Mouse (Mus musculus) ZHBTc4 (cell line): ENCODE measurements around the gene Epb42.
"Not testable (repeated sequence)": the region's sequence is repeated elsewhere in the genome, so short reads cannot be mapped to it uniquely, and the experiment has no call there.

Experiments used
- DNase-seq: peaks from one replicate; pipeline ENCODE4 v3.0.0-alpha.2; 2011; ENCODE audit warnings: low read depth, low spot score

Epb42 gene

DNA sequence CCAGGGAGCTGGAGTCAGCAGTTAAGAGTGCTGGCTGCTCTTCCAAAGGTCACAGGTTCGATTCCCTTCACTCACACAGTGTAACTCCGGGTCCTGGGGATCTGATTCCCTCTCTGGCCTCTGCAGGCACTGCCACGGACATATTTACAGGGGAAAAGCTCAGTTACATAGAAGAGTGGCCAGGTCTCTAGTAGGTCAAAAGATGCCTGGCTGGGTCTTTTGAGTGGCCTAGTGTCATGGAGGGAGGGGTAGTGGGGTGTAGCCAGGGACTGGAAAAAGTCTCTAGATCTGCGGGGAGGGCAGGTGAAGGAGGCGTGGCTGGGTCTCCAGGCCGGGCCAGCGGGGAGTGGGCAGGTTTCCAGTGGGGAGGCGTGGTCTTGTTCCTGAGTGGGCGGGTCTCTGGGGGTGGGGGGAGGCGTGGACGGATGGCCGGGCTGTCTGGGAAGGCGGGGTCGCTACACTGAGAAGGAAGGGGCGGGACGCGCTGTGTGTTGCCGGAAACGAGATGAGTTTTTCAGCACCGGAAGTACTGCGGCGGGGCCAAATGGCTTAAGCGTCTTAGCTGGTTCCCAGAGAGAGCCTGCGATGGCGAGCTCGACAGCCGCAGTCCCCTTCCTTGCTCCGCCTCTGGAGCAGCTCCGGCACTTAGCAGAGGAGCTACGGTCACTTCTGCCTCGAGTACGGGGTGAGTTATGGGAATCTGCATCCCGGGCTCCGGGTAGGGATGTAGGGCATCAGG is 28.8 kb downstream of the Epb42 start, which contains the start of gene Ccndbp1:
Ccndbp1 (plus strand) TSS at position 479 of the 739 bp plus-strand sequence.
- DNase-seq, result peak; percentile 98

DNA sequence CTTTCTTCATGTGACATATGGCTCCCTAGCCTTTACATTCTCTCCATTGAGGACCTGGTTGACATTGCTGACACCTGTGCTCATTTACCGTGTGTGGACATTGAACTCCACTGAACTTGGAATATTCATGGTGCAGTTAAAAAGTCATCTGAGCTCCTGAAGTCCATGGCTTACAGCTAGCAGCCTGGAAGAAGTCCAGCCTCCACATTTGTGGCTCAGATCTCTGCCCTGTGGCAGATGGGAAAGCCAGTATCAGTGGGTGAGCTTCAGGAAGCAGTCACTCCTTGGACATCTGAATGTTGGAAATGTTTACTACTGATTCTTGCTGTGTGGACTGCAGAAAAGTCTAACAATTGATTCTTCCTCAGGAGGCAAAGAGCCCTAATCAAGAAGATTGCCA is 29.9 kb downstream of the Epb42 start:
- no peak for DNase-seq

DNA sequence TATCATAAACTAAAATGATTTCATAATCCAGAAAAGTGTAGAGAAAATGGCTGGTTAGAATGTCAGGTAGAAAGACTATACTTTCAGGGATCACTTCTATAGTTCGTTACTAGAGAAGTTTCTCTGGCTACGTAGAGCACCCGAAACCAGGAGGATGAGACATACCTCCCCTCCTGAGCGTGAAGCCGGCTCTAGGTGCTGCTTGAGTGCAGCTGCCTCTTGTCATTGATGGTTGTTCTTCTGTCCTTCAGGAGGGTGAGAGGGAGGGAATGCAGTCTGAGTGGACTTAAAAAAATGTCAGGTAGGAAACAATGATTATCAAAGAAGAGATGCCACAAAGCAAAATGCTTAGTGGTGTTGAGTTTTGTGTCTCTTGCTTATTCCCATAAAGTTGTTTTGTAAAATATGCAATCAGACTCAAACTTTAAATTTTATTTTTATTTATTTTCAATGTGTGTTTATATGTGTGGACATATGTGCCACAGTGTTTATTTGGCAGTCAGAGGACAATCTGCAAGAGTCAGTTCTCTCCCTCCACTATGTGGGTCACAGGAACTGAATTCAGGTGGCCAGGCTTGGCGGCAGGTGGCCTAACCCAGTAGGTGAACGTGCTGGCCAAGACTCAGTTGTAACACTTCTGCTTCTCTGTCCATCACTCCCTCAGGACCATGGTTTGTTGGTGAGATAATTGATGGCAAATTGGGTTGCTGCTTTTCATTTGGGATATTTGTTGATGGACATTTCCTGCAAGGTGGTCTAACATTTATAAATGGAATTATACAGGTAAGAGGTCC is 32.7 kb downstream of the Epb42 start:
- no peak for DNase-seq

DNA sequence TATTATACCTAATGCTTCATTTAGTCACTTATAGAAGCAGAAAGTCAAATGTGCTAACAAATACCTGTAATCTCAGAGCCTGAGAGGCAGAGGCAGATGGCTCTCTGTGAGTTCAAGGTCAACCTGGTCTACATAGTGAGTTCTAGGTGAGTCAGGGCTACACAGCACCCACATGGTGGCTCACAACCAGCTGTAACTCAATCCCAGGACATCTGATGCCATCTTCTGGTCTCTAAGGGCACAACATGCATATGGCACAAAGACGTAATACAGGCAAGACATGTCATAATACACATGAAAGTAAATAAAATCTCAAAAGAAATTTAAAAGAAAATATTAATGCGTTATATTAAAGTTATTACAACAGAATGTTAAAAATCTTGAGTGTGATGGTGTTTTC is 33.3 kb downstream of the Epb42 start:
- peak; percentile 66 for DNase-seq

DNA sequence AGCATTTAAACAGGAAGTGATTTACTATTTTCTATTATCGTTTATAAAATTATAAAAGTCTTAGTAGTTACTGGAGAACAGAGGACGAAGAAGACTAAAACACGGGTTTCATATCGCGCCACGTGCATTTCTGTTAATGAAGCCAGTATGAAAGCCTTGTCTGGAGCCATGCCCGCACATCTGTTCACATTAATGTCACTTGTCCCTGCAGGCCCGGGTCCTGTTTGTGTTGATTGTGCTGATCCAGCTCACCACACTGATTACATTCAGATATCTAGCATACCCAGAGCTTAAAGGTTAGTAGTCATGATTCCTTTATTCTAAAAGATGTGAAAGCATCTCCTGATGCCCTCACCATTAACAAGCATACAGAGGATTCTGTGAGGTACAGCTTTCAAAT is 38.0 kb downstream of the Epb42 start:
- no peak for DNase-seq

DNA sequence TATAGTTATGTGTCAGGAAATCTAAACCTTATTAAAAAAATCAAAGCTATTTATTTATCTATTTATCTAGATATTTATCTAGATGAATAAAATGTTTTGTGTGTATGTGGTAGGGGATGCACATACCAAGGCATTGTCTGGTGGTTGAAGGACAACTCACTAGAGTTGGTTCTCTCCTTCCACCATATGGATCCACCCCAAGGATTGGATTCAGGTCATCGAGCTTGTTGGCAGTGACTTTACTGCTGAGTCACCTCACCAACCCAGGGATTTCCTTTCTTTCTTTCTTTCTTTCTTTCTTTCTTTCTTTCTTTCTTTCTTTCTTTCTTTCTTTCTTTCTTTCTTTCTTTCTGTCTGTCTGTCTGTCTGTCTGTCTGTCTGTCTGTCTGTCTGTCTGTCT is 40.3 kb downstream of the Epb42 start:
- DNase-seq, result not testable (repeated sequence)

DNA sequence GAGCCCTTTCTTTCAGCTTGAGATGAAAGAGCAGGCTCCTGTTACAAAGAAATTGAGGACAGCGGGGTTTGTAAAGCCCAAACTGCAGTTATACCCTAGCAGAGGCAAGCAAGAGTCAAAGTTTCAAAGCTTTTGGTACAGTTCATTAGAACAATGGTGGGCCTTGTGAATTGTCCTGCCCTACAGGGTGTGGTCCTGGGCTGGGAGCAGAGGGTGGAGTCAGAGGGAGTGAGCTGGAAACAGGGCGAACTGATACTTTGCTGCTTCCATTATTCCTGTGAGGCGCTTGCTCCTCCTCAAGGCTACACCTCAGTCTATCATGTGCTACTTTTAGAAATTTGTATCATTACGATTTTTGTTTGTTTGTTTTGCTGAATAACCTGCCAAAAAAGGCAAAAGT is 45.7 kb downstream of the Epb42 start:
- peak; percentile 69 for DNase-seq

DNA sequence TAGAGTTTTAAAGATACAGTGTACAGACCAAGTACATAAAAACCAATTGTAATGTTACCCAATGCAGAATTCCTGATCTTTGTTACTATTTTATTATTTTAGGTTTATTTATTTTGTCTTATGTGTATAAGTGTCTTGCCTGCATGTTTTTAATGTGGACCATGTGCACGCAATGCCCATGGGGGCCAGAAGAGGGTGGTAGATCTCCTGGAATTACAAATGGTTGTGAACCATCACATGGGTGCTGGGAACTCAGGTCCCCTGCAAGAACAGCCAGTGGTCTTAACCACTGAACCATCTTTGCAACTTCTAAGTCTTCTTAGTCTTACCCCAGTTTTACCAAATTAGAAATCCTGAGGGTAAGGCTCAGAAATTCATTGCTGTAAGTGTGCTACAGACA is 51.6 kb downstream of the Epb42 start:
- peak; percentile 73 for DNase-seq

DNA sequence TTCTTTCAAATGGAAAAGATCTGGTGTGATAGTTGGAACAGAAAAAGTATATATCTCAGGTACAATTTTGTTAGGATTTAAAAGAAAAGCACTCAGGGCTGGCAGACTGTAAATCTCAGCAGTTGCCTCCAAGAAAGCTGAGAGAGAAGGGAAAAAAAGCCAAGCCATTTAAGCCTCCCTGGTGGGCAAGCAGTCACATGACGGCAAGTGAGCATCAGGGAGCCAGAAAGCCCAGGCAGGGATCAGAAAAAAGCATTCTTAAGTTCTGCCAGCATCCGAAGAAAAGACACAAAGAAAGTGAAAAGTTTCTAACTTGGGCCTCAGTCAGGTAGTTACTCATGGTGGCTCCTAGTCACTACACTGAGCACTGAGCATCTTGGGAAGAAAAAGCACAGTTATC is 53.3 kb downstream of the Epb42 start:
- DNase-seq, result no peak

DNA sequence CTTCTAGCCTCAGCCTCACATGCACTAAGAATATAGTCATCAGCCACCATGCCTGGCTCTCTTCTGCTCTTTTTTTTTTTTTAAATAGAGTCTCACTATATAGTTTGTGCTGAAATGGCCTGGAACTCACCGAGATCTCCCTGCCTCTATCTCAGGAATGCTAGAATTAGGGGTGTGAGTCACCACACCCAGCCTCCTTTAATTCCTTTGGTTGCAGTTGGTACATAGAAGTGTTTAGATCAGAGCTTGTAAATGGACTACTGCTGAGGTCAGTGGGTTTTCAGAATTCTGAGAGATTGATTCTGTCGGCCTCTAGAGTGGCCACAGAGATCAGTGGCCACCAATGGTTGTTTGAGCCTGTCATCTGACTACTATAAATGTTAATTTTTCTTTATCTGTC is 56.0 kb downstream of the Epb42 start:
- peak; percentile 43 for DNase-seq

- peak; percentile 11 for DNase-seq
Observed at GRCm38 (mm10) chr2:120979819-120980218, 57.1 kb downstream of the Epb42 start.

DNA sequence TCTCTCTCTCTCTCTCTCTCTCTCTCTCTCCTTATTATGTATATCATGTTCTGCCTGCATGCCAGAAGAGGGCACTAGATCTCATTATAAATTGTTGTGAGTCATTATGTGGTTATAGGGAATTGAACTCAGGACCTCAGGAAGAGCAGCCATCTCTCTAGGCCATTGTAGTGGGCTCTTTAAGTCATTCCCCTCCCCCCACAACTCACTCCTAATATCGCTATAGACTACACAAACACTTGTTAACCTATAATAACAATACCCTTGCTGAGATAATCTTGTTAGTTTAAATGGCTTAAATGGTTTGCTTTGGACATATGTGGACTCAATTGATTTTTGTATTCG is 58.2 kb downstream of the Epb42 start:
- no peak for DNase-seq

DNA sequence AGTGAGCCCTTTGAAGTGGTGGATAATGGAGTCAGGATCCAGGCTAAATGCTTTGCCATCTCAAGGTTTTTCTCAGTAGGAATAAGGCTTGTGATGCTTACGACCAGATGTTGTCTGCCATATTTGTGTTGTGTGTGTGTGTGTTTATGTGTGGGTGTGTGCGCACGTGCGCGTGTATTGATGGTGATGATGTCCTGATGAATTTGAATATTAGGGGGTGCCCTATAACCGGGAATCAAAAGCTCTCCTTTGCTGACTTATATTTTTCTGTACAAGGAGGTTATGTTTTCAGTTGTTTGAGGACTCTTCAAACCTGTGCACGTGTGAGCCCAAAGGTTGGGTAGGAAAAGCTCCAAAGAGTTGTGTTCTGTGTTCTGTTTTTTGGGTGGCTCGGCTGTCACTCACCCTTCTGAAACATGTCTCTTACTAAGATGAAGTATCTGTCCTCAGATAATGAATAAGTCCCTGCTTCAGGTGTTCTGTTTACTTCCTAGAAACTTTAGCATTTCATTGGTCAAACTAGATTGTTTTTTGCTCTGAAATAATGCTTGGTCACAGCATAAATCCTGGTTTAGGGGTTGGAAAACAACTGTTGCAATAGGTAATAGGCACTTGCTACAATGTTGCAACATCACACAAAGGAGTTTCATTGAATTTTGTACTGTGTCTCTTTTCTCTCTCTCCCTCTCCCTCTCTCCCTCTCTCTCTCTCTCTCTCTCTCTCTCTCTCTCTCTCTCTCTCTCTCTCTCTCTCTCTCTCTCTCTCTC is 58.8 kb downstream of the Epb42 start:
- DNase-seq, result no peak

DNA sequence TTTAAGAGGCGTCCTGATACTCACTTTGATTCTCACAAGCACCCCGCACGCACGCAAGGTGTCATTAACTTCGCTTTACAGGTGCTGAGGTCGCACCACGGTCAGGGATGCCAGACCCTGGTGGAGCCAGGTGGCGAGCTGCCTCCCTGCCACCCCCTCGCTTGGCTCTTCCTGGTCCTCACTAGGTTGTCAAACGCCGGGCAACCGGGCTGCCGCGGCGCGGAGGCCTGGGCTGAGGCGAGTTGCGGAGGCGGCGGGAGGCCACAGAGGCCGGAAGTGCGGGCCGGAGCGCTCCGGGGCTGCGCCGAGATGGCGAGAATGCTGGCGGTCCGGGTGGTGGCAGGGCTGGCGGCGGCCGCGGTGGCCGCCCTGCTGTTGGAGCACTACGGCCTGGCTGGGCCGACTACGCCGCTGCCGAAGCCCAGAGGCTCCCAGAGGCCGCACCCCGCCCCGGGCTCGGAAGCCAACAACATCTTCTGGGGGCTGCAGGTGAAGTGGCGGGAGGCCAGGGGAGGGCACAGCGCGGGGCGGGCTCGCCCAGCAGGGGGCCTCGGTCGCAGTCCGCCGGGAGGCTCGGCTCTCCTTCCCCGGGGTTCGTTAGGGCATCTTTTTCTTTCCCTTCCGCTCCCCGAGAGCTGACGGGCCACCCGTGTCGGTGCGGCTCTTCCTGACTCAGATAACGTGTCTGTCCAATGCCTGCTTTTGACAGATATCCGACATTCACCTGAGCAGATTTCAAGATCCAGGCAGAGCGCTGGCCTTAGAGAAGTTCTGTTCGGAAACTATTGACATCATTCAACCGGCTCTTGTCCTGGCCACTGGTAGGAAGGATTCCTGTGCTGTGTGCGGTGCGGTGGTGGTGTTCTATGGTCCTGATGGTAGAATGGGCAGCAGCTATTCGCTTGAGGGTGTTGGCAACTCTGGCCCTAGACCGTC is 59.6 kb downstream of the Epb42 start, which contains the start of gene Tmem62:
Tmem62 (plus strand) TSS at position 28 of the 936 bp plus-strand sequence.
- DNase-seq, result peak; percentile 59

DNA sequence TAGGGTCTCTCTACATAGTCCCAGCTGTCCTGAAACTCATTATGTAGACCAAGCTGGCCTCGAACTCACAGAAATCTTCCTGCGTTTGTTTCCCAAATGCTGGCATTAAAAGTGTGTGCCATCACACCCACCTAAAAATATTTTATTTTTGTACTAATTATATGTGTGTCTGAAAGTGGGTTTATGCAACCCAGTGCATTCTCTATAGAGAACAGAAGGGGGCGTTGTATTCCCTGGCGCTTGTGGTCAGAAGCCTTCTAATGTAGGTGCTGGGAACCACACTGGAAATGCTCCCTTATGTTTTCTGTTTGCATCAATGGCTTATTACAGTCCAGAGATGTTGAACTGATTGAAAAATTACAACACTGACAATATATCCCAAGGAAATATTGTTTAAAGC is 60.6 kb downstream of the Epb42 start:
- peak; percentile 61 for DNase-seq

GRCm38 (mm10) chr2:120972964-120973363 is 63.9 kb downstream of the Epb42 start:
- peak; percentile 83 for DNase-seq

DNA sequence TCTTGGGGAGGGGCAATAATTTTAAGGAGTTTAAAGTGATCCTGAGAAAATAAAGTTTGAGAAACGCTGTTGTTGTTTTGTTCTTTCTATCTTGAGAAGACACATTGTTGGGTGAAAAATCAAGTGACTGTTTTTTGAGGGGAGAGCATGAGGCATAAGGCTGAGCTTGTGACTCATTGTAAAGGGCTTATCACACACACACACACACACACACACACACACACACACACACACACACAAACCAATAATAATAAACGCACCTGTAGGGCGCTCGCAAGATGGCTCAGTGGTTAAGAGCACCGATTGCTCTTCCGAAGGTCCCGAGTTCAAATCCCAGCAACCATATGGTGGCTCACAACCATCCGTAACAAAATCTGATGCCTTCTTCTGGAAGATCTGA is 64.6 kb downstream of the Epb42 start:
- DNase-seq, result not testable (repeated sequence)

DNA sequence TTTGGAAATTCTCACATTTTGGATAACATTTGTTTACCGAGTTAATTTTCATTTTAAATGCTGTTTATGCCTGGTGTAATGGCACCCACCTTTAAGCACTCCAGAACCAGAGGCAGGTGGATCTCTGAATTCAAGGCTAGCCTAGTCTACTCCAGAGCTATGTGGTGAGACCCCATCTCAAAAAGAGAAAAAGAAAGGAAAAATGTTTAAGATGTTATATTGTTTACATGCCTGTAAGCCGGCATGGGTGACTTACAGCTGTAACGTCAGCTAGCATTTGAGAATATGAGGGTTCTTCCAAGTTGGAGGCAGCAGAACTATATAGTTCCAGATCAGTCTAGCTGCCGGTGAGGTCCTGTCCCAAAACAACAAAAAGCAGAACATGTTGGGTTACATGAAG is 65.1 kb downstream of the Epb42 start:
- DNase-seq, result no peak

DNA sequence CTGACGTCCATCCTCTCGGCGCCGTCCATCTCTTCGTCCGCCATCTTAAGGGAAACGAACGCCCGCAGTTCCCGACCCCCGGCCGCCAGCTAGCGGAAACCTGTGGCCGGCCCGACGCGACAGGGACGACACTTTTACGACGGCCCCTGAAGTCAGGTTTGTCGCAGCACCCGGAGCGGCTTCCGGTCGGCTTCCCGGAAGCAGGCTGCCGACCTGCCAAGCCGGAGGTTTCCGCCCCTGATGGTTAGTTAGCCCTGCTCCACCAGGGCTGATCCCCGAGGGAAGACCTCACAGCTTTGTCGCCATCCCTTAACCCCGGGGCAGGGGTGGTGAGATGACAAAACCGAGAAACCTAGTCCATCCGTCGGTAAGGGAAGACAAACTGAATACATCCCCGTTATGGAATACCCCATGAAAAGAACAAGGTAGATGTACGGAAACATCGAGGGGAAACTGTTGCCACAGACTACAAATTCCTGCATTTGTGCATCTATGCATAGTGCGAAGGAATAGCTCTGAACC is 66.3 kb downstream of the Epb42 start, which contains the start of gene Ubr1:
Ubr1 (minus strand) TSS at position 157 of the 522 bp plus-strand sequence.
- peak; percentile 97 for DNase-seq

DNA sequence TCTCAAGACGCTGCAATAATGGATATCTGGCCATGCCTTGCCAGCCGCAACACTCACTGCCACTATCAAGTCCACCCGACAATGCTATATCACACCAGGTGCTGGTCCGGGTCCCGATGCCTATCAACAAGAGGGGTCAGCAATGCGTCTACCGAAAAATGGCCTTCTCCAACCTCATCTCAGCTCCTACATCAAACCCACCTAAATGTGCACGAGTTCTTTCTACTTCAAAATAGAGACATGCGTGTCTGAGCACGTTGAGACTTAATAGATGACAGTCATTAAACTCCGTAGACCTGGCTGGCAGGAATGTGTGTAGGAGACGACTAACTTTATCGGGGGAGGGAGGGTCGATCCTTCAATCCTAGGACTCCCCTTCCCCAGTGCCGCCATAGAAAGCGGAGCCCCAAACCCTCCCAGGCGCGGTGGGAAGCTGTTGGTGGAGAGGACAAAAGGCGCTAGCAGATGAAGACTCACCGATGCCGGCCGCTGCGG is 66.8 kb downstream of the Epb42 start:
- DNase-seq, result no peak
